Mouse (Mus musculus) embryonic fibroblast, embryonic 13.5 days (primary cell): ENCODE measurements at regions not wholly inside any gene's neighbourhood (a gene's known extent, or its start where the extent isn't known, plus 50 kb on each side); places are given as distances from the start of the nearest gene placed in this dataset.

Experiments
- CTCF ChIP-seq: IDR thresholded peaks from 2 replicates; pipeline ENCODE4 v1.5.1; 2011; ENCODE audit warnings: mild to moderate bottlenecking, control low read depth, low read length, moderate library complexity, borderline replicate concordance; ENCODE audit not compliant: insufficient read depth
- POLR2A ChIP-seq: IDR thresholded peaks from 2 replicates; pipeline ENCODE4 v1.6.1; 2011; ENCODE audit warnings: low read depth, mild to moderate bottlenecking, control low read depth, low read length, moderate library complexity

DNA sequence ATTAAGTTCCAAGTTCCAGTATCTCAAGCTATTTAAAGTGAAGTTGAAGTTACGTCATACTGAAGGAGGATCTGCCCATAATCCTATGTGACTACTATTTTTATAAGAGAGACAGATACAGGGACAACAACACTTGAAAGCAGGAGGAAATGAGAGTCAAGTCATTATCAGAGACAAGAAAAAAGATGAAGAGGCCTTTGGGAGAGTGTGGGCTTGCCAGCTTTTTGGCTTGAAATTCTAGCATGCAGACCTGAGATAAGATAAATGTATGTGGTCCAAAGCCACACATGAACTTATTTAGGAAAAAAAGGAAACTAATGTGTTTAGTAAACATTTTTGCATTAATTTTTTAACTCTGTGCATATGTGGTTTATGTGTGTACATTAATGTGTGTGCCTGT lies 581.0 kb downstream of the Stpg2 start:
- TF ChIP-seq POLR2A (no peak), CTCF (no peak)
